Mouse (Mus musculus) cortical plate, adult 2 months (tissue): ENCODE results near the gene Myh9.
"Not testable (repeated sequence)": the region's sequence is repeated elsewhere in the genome, so short reads cannot be mapped to it uniquely, and the experiment has no call there.

Experiments used
- CTCF ChIP-seq: fragments of 200-500 bp; IDR thresholded peaks from 2 replicates; pipeline ENCODE4 v1.5.1; 2011; ENCODE audit warnings: mild to moderate bottlenecking, control low read depth, low read length; ENCODE audit not compliant: insufficient read depth; ENCODE audit errors: extremely low read depth
- POLR2A ChIP-seq: fragments of 200-500 bp; IDR thresholded peaks from 2 replicates; pipeline ENCODE4 v1.6.1; 2011; ENCODE audit warnings: mild to moderate bottlenecking, low read length, control low read depth; ENCODE audit not compliant: insufficient read depth; ENCODE audit errors: extremely low read depth

GRCm38 (mm10) chr15:77845931-77846595 is 4.1 kb upstream of the Myh9 start:
- not testable (repeated sequence) for TF ChIP-seq POLR2A, CTCF
